Mouse (Mus musculus) mammary gland, adult 2 months (tissue): ENCODE measurements around the gene Pdhb. TPM values are rescaled to one million over a fixed set of nuclear protein-coding genes. Genes with fewer than 3 reads are reported as not detected.

Experiments
- polyA plus RNA-seq: library from polyadenylated mRNA; depleted of rRNA; stranded (reverse); fragments of >200 nt; gene quantifications from 2 replicates; pipeline ENCODE4 v1.2.3, GENCODE M21; 2012; ENCODE audit warnings: low replicate concordance; rRNA removed

Gene Pdhb
- polyA plus RNA-seq, result 107 and 230 TPM in 2 replicates

DNA sequence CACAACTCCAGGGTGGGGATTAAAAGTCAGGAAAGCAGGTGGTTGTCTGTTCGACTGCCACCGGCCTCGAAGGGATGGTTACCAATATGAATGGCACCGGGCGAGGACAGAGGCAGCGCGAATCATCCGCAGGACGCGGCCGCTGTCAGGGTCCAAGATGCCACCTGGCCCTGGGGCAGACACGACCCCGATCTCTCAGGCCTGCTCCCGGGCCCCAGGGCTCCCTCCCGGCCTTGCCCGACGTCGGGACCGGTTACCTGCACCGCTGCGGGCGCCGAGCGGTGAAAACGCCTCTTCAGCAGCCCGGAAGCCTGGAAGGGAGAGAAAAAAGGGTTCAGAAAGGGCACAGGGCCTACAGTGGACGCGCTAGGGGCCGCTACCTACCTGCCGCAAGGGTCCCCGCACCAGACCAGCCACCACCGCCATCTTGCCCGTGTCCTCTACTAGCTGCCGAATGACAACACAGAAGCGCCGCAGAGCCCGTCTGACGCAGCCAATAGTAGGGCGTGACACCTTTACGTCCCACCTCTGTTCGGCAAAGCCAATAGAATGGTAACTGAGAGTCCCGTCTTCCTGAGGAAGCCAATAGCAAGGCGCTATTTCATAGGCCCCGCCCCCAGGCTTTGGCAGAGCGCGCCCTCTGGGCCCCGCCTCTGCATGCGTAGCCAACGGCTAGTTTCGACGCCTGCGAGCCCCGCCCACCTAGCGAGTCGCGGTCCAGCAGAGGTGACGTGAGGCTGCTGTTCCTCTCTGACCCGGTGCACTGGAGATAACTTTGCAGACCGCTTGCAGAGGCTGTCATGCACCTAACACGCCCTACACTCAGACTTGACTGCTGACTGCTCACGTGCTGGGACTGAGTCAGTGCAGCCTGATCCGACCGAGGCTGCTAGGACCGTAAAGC is at the start of gene Pdhb:
TSS of gene Pdhb (minus strand) at position 519 of the 904 bp plus-strand sequence.

DNA sequence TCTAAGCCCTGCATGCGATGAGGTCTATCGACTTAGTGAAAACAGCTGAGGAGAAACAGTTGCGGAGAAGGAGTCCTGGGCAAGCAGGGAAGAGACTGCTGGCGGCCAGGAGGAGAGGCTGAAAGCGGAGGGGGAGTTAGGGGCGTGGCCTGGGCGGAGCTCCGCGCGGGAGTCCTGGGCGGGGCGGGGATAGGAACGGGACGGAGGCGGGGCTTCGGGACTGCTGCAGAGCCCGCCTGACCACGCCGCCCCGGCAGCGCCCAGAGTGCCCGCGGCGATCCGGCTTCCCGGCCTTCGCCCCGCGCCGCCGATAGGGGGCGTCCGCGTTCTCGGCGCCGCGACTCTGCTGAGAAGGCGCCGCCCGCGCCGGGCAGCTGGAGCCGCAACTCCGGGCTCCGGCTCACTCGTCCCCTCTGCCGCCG is 41.0 kb upstream of the Pdhb start, which contains the start of gene Kctd6:
TSS of gene Kctd6 (plus strand) at position 338 of the 422 bp plus-strand sequence.

Other genes starting within 250 kb of the Pdhb start
- gene Gm45521, start 215.7 kb downstream of the Pdhb start, polyA plus RNA-seq, result not detected in 2 replicates
- 15.5 and 16.9 TPM in 2 replicates for gene Dnase1l3, start 178.5 kb downstream of the Pdhb start, polyA plus RNA-seq
- 19.9 and 39.3 TPM in 2 replicates for gene Abhd6, start 170.1 kb downstream of the Pdhb start, polyA plus RNA-seq
- 5.7 and 11.8 TPM in 2 replicates for gene Rpp14, start 92.7 kb downstream of the Pdhb start, polyA plus RNA-seq
- gene Pxk, start 74.8 kb downstream of the Pdhb start, polyA plus RNA-seq, result 43.2 and 43.9 TPM in 2 replicates
- gene Kctd6, start 41.1 kb upstream of the Pdhb start, polyA plus RNA-seq, result 8.2 and 14.1 TPM in 2 replicates
- gene Acox2, start 86.3 kb upstream of the Pdhb start, polyA plus RNA-seq, result 3.3 and 3.7 TPM in 2 replicates
- 0.61 and 1.7 TPM in 2 replicates for gene Fam107a, start 145.0 kb upstream of the Pdhb start, polyA plus RNA-seq
- gene Oit1, start 205.7 kb upstream of the Pdhb start, polyA plus RNA-seq, result 1.9 and 2.4 TPM in 2 replicates